Mouse (Mus musculus): ENCODE measurements at regions not wholly inside any gene's neighbourhood (a gene's known extent, or its start where the extent isn't known, plus 50 kb on each side); places are given as distances from the start of the nearest gene placed in this dataset.
"Not testable (repeated sequence)": the region's sequence is repeated elsewhere in the genome, so short reads cannot be mapped to it uniquely, and the experiment has no call there.

DNA sequence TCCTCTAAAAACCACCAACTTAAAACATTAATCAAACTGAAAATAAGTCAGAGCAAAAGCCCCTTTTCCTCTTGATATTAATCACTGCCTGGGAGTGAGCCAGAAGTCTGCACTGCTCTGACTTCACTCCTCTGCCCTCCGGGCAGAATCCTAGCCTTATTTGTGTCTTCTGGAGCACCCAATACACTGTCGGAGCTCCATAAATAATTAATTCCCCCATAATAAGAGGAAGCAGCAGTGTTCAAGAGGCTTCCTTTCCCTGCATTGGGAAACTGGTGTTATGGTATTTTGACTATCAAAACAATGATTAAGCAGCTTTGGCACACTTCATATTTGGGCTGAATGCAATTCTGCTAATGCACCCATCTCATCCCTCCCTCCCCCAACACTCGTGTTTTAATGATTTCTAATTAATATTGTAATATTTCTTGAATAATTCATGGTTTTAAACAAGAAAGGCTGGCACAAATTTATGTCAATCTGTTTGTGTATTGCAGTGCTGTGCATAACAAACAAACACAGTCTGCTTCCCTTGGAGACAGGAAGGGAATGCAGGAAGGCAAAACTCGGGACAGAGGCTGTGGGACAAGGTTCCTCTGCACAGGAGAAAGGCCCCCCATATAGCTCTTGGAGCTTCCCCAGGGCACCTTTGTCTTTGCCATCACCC, 523.5 kb upstream of the Stxbp6 start:
- DNase-seq, result no peak
- intact Hi-C loops (cut with DNase I), result no loop called here

GRCm38 (mm10) chr12:45594689-45595088, 520.2 kb upstream of the Stxbp6 start:
- intact Hi-C loops (cut with DNase I), result no loop called here

GRCm38 (mm10) chr12:45590191-45590590, 515.7 kb upstream of the Stxbp6 start:
- DNase-seq, result no peak
- intact Hi-C loops (cut with DNase I), result no loop called here

More at GRCm38 (mm10) chr12:45594689-45595088, 520.2 kb upstream of the Stxbp6 start:
- DNase-seq, result no peak

DNA sequence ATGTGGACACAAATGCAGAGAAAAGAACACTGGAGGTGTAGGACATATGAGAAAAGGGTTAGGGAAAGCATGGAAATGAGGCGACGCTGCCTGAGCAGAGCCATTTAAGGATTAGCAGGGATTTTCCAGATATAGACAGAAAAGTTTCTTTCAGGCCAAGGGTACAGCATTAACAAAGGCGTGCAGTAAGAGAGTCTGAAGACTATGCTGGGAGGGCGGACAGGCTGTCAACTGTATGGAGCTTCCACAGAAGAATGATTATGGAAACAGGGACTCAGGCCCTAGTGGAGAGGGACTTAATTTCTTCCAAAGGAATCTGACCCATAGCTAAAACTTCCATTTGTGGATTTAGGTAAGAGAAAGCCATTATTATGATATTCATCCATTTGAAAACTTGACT, 511.3 kb upstream of the Stxbp6 start:
- DNase-seq, result no peak
- intact Hi-C loops (cut with DNase I), result no loop called here

DNA sequence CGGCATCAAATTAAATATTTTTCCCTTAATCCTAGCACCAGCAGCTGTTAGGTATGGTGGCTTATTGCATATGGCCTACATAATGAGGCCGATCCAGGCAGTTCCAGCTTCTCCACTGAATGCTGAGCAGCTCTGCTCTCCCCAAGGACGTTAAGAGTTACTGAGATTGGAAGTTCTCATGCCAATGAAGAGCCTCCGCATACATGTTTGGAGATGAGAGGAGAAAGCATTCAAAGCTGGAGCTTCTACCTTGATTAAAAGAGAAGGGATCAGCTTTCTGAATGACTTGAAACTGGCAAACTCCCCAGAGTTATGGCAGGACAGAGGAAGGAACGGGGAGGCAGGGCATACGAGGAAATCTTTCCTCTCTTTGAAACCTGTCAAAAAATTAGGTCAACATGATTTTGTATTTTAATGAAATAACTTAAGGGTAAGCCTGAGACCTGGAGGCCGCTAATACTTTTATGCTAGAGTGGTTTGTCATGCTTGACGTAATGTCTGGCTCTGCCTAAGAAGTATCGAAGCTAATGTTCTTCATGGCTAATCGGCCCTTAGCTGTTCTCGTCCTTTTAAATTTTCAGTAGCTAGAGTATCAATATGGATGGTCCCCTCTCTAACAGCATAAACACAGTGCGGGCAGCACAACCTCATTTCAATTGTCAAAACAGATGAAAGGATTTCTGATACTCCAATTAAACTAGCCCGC, 489.0 kb upstream of the Stxbp6 start:
- DNase-seq, result no peak
- intact Hi-C loops (cut with DNase I), result no loop called here

- no peak for DNase-seq
Measured at GRCm38 (mm10) chr12:45562637-45563220, 488.2 kb upstream of the Stxbp6 start.

GRCm38 (mm10) chr12:45561889-45562288, 487.4 kb upstream of the Stxbp6 start:
- intact Hi-C loops (cut with DNase I), result no loop called here
- no peak for DNase-seq

More at GRCm38 (mm10) chr12:45562637-45563220, 488.2 kb upstream of the Stxbp6 start:
- intact Hi-C loops (cut with DNase I), result no loop called here

DNA sequence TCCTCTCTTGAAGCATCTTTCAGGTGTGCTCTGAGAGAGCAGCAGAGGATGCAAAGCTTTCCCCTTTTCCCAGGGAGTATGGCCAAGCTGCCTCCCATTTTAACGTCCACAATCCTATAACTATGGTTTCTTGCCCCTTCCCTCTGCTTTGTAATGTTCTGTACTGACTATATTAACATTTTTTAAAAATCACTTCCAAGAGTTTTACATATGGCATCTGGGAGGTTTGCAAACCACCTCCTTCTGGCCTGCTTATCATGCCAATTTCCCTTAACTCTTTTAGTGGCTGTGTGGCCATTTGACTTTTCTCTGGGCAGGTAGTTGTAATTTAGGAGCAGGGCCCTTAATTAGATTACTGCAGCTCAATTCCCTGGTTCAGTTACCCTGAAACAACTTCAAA, 486.9 kb upstream of the Stxbp6 start:
- no peak for DNase-seq
- intact Hi-C loops (cut with DNase I), result no loop called here

DNA sequence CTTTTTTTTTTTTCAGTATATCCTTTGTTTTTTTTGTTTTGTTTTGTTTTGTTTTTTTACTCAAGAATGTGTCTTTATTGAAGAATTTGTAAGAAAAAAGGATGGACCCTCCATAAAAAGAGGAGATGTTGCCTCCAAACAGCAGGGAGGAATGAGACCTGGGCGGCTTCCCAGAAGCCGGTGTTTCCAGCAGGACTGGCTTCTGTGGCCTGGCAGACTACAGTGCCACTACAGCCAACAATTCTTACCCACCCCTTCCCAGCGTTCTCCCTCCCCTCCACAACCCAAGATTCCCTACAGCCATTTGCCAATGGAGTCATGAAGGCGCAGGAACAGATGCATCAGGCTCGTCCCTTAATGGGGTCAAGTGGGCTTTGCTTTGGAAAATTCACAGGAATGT, 475.4 kb upstream of the Stxbp6 start:
- DNase-seq; intact Hi-C loops (cut with DNase I): not testable (repeated sequence)

DNA sequence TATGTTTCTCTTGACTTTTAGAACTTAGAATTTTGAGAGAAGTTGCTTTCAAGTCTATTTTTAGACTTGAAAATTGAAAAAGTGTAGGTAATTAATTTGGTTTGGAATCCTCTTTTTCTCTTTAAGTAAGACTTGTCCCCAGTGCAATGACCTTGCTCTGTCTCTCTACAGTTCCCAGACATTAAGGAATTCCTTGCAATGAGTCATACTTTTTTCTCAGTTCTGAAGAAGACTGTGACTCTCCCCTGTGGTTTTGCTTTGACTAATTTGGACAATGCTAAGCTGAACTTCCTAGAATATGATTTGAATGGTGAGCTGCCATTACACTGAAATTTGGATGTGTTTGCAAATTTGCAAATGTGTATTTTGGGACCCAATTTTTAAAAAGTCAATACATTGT, 445.0 kb upstream of the Stxbp6 start:
- no peak for DNase-seq
- intact Hi-C loops (cut with DNase I), result no loop called here

DNA sequence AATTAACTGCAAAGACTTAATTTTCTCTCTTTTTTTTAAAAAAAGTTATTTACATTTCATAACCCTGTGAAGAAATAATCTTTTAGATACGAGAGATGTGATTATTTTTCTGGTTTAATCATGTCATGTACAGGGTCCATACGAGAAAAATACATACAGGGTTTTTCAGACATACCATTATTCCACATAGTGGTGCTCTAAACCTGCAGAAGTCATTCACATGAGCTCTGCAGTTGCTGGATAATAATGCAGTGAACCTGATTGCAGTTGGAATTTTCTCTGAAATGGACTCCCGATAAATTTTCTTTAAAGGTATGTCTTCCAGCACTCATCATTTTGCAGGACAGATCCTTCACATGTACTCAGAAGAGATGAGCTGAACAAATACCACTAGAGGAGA, 439.9 kb upstream of the Stxbp6 start:
- intact Hi-C loops (cut with DNase I), result no loop called here
- DNase-seq, result no peak

DNA sequence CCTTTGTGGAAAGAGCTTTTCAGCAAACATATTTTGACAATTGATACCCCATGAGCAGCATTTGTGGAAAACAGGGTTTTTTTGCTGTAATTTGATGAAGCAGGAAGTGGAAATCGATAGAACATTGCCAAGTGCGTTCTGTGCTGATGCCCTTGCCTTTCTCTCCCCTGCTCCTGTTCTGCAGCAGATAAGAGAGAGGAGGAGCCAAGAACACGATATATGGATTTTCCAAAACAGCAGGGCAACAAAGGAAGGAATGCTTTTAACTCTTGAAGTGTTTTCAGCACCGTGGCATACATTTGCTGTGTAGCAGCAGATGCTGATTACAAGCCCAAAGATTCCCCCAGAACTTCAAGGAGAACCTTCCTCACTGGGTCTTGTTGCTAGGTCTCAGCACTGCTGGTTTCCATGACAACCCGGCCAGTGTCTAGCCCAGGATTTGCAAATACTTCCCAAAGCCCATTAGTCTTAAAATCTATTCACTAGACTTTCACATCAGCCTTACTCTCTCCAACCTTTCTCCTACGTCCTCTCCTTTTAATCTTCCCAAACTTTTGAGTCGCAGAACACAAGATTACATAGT, 433.0 kb upstream of the Stxbp6 start:
- DNase-seq, result no peak
- intact Hi-C loops (cut with DNase I), result no loop called here

GRCm38 (mm10) chr12:45499834-45500233, 425.3 kb upstream of the Stxbp6 start:
- intact Hi-C loops (cut with DNase I), result no loop called here
- DNase-seq, result no peak

- intact Hi-C loops (cut with DNase I), result no loop called here
- no peak for DNase-seq
Measured at GRCm38 (mm10) chr12:45498230-45498629, 423.7 kb upstream of the Stxbp6 start.

- DNase-seq, result no peak
- intact Hi-C loops (cut with DNase I), result no loop called here
Measured at GRCm38 (mm10) chr12:45489029-45489428, 414.5 kb upstream of the Stxbp6 start.

- DNase-seq, result no peak
- intact Hi-C loops (cut with DNase I), result no loop called here
Measured at GRCm38 (mm10) chr12:45476881-45477280, 402.4 kb upstream of the Stxbp6 start.

- intact Hi-C loops (cut with DNase I), result no loop called here
Measured at GRCm38 (mm10) chr12:45468093-45468492, 393.6 kb upstream of the Stxbp6 start.

GRCm38 (mm10) chr12:45467058-45467457, 392.5 kb upstream of the Stxbp6 start:
- intact Hi-C loops (cut with DNase I), result no loop called here
- peak; percentile 18 to 30 for DNase-seq

More at GRCm38 (mm10) chr12:45468093-45468492, 393.6 kb upstream of the Stxbp6 start:
- no peak for DNase-seq

- DNase-seq, result peak in 1 of 2 experiments; percentile 3
- intact Hi-C loops (cut with DNase I), result no loop called here
Measured at GRCm38 (mm10) chr12:45466066-45466465, 391.6 kb upstream of the Stxbp6 start.

DNA sequence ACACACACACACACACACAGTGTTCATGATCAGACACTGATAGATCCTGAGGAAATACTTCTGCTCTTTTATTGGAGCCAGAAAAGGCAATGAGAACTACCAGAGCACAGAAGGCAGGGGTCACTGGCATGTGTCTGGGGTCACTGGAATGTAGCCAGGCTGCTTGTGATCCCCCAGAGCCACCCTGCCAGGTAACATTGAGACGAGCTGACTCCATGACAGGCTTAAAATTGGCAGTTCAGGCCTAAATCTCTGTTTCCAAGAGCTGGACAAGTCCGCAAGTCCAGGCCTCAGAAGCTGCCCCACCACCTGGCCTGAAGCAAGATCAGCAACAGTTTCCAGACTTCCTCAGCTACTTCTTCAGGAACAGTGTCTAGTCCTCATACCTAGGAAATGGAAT, 390.4 kb upstream of the Stxbp6 start:
- no peak for DNase-seq
- intact Hi-C loops (cut with DNase I), result no loop called here

GRCm38 (mm10) chr12:45458746-45459145, 384.2 kb upstream of the Stxbp6 start:
- DNase-seq; intact Hi-C loops (cut with DNase I): not testable (repeated sequence)
